Comparison of ENCODE assay signal across 9 mouse cellular contexts in genomic region chr4:130198694-130199670, GRCm38 (mm10). TPM values are rescaled to one million over a fixed set of nuclear protein-coding genes. Genes with fewer than 3 reads are reported as not detected.
DNase-seq lines count a peak whose midpoint lies in the region; ATAC-seq lines count a peak whose summit lies in the region.
"Had no signal": no experiment of that assay in that cellular context is flagged by ENCODE, and none has a peak within 500 bp of the region (broad histone marks: within the 10 kb centered on the region; RNA-seq: fewer than 3 reads in every experiment).

No protein-coding gene starts in this region.

- peak; percentile 62 for DNase-seq in c-Kit-negative CD71-positive TER-119-positive erythroid progenitor cells, embryonic 14.5 days (ENCODE audit: low read depth, low spot score)
- peak; percentile 44 for DNase-seq in fibroblast of lung, adult 2 months (ENCODE audit: low read depth)
- peak; percentile 90 for DNase-seq in kidney, postnatal 14 days
- DNase-seq in natural killer cell, adult 2 months (ENCODE audit: low spot score in 2 of 2): peak; percentile 31 to 64

- H3K4me2 ChIP-seq in heart, embryonic 14.5 days (ENCODE audit: low read length): peak overlapping the region; percentile 81
- peak overlapping the region; percentile 56 for H3K4me2 ChIP-seq in liver, embryonic 12.5 days
- peak overlapping the region; percentile 67 for H3K4me2 ChIP-seq in stomach, embryonic 14.5 days (replicated peaks; ENCODE audit: low read depth, low read length)

- WGBS in heart, embryonic 14.5 days: 12% methylated on average over 35 of the region's 35 CpGs
- 17% methylated on average over 35 of the region's 35 CpGs for WGBS in liver, embryonic 12.5 days (ENCODE audit: insufficient replicate concordance)
- whole genome bisulfite sequencing in stomach, embryonic 14.5 days: 14% methylated on average over 35 of the region's 35 CpGs

- peaks cover 29% of the 10 kb centered on the region for H3K27me3 ChIP-seq in heart, embryonic 14.5 days (ENCODE audit: control insufficient read depth, insufficient read depth, low read length)
- H3K27me3 ChIP-seq in liver, embryonic 12.5 days (replicated peaks): peaks cover 61% of the 10 kb centered on the region
- H3K27me3 ChIP-seq in stomach, embryonic 14.5 days (ENCODE audit: control insufficient read depth, insufficient read depth, low read length): no peaks in the 10 kb centered on the region

- no peak overlapping the region for H3K27ac ChIP-seq in heart, embryonic 14.5 days (replicated peaks in 1 of 2; ENCODE audit: control insufficient read depth in 1 of 2, insufficient read depth in 1 of 2, low read depth in 2 of 2, low read length in 2 of 2)
- H3K27ac ChIP-seq in liver, embryonic 12.5 days: no peak overlapping the region
- no peak overlapping the region for H3K27ac ChIP-seq in stomach, embryonic 14.5 days (ENCODE audit: low read length)
- H3K27ac ChIP-seq: macrophage had no signal

- peak overlapping the region; percentile 62 for H3K9ac ChIP-seq in heart, embryonic 14.5 days (ENCODE audit: low read length)
- 0 out of 2 replicates have a peak overlapping the region, but pooled peaks have one; percentile 18 for H3K9ac ChIP-seq in liver, embryonic 12.5 days
- H3K9ac ChIP-seq in stomach, embryonic 14.5 days (replicated peaks; ENCODE audit: low read depth, low read length): peak overlapping the region; percentile 40; the same call in 1 of the 2 replicates

- no peaks in the 10 kb centered on the region for H3K9me3 ChIP-seq in heart, embryonic 14.5 days (ENCODE audit: control insufficient read depth, low read length)
- H3K9me3 ChIP-seq in liver, embryonic 12.5 days (replicated peaks): 0 out of 2 replicates have a peak, but pooled peaks cover 7% of the 10 kb centered on the region
- no peaks in the 10 kb centered on the region for H3K9me3 ChIP-seq in stomach, embryonic 14.5 days (ENCODE audit: control insufficient read depth, low read depth, low read length)

- no peaks in the 10 kb centered on the region for H3K36me3 ChIP-seq in heart, embryonic 14.5 days (ENCODE audit: control insufficient read depth, insufficient read depth, low read length)
- no peaks in the 10 kb centered on the region for H3K36me3 ChIP-seq in liver, embryonic 12.5 days
- no peaks in the 10 kb centered on the region for H3K36me3 ChIP-seq in stomach, embryonic 14.5 days (ENCODE audit: control insufficient read depth, insufficient read depth, low read length)

- no peaks in the 10 kb centered on the region for H3K4me1 ChIP-seq in heart, embryonic 14.5 days (ENCODE audit: control insufficient read depth in 2 of 2, insufficient read depth in 2 of 2, low read length in 2 of 2)
- peaks cover 10% of the 10 kb centered on the region for H3K4me1 ChIP-seq in liver, embryonic 12.5 days
- no peaks in the 10 kb centered on the region for H3K4me1 ChIP-seq in stomach, embryonic 14.5 days (ENCODE audit: control insufficient read depth, insufficient read depth, low read length)

- ATAC-seq in CD4-positive, CD25-positive, alpha-beta regulatory T cell, adult 4 months: peak; percentile 29
- ATAC-seq in heart, embryonic 14.5 days (ENCODE audit: insufficient number of reproducible peaks, insufficient read depth, low FRiP score, low read depth): no peak
- ATAC-seq in liver, embryonic 12.5 days: peak; percentile 72
- ATAC-seq in stomach, embryonic 14.5 days (ENCODE audit: insufficient number of reproducible peaks, insufficient read depth, low FRiP score, low read depth): peak; percentile 75; the same call in 1 of the 2 replicates

- H3K4me3 ChIP-seq in heart, embryonic 14.5 days (ENCODE audit: control insufficient read depth in 1 of 2, insufficient read depth in 1 of 2, low read depth in 1 of 2, low read length in 2 of 2): peak overlapping the region; percentile 42 to 43
- H3K4me3 ChIP-seq in liver, embryonic 12.5 days: peak overlapping the region; percentile 16; the same call in 1 of the 2 replicates
- H3K4me3 ChIP-seq in stomach, embryonic 14.5 days (ENCODE audit: low read depth, low read length): peak overlapping the region; percentile 31

RNA-seq across cellular contexts. Expression of gene Gm853, which starts 23.2 kb away (rescaled TPM):
- not detected for polyA plus RNA-seq in CD4-positive, CD25-positive, alpha-beta regulatory T cell, adult 4 months (2017; shearing (Covaris generic))
- not detected in 2 replicates for polyA plus RNA-seq in heart, embryonic 14.5 days (2014; fragmentation: Nextera tagmentation; extraction: Ambion mirVana)
- not detected in 2 replicates for polyA plus RNA-seq in liver, embryonic 12.5 days (2016; fragmentation: Nextera tagmentation; extraction: Ambion mirVana)
- not detected in 2 replicates for polyA plus RNA-seq in stomach, embryonic 14.5 days (2014; fragmentation: Nextera tagmentation; extraction: Ambion mirVana)
- polyA plus RNA-seq: macrophage had no signal

RNA-seq across cellular contexts. Expression of gene Tinagl1, which starts 24.1 kb away (rescaled TPM):
- not detected for polyA plus RNA-seq in CD4-positive, CD25-positive, alpha-beta regulatory T cell, adult 4 months (2017; shearing (Covaris generic))
- 31.5 and 34.4 TPM in 2 replicates for polyA plus RNA-seq in heart, embryonic 14.5 days (2014; fragmentation: Nextera tagmentation; extraction: Ambion mirVana)
- 30.9 and 32.6 TPM in 2 replicates for polyA plus RNA-seq in liver, embryonic 12.5 days (2016; fragmentation: Nextera tagmentation; extraction: Ambion mirVana)
- polyA plus RNA-seq in stomach, embryonic 14.5 days (2014; fragmentation: Nextera tagmentation; extraction: Ambion mirVana): 22.1 and 29.2 TPM in 2 replicates
- polyA plus RNA-seq: macrophage had no signal

RNA-seq across cellular contexts. Expression of gene Hcrtr1, which starts 59.8 kb away (rescaled TPM):
- not detected for polyA plus RNA-seq in CD4-positive, CD25-positive, alpha-beta regulatory T cell, adult 4 months (2017; shearing (Covaris generic))
- polyA plus RNA-seq in heart, embryonic 14.5 days (2014; fragmentation: Nextera tagmentation; extraction: Ambion mirVana): 0.15 TPM in 1 of 2 replicates, not detected in the other
- polyA plus RNA-seq in liver, embryonic 12.5 days (2016; fragmentation: Nextera tagmentation; extraction: Ambion mirVana): 0.12 TPM in 1 of 2 replicates, not detected in the other
- 0.26 and 0.41 TPM in 2 replicates for polyA plus RNA-seq in stomach, embryonic 14.5 days (2014; fragmentation: Nextera tagmentation; extraction: Ambion mirVana)
- polyA plus RNA-seq: macrophage had no signal

Comparison
In these comparisons a context has a peak if more than half of its experiments do, and no peak if none do; other contexts are left out.
1. RNA of gene Tinagl1, which starts 24.1 kb away (polyA plus RNA-seq): 31.5 to 34.4 TPM in heart, embryonic 14.5 days, 30.9 to 32.6 TPM in liver, embryonic 12.5 days and 22.1 to 29.2 TPM in stomach, embryonic 14.5 days; not detected in CD4-positive, CD25-positive, alpha-beta regulatory T cell, adult 4 months; every median in the first group is over 10 times any median in the second.
2. Peak in every context shown above with its lines, with median percentiles within 50 percentile points of each other: DNase-seq, H3K4me2 ChIP-seq, H3K4me3 ChIP-seq and H3K9ac ChIP-seq.